Mouse (Mus musculus) heart, postnatal 0 days (tissue): ENCODE measurements around the gene Dbnl. TPM values are rescaled to one million over a fixed set of nuclear protein-coding genes. Genes with fewer than 3 reads are reported as not detected.

Experiments
- ATAC-seq: fragments of 200-750 bp; cut with Nextera tagmentation; 2 replicates; pipeline ENCODE4 v1.8.0; 2017; ENCODE audit warnings: low read depth, moderate number of reproducible peaks, moderate library complexity; ENCODE audit not compliant: insufficient read depth
- DNase-seq: peaks from one replicate; pipeline ENCODE4 v3.0.0-alpha.2; 2016; ENCODE audit warnings: low spot score
- H3K27ac ChIP-seq: fragments of 300-500 bp; sonication (generic); 2 replicates; pipeline ENCODE4 v1.5.1; 2014; ENCODE audit warnings: low read depth, mild to moderate bottlenecking
- H3K27me3 ChIP-seq: fragments of 300-500 bp; sonication (generic); 2 replicates; pipeline ENCODE4 v1.6.1; 2014; ENCODE audit warnings: low read length, mixed read lengths; ENCODE audit not compliant: control insufficient read depth, insufficient read depth
- H3K36me3 ChIP-seq: fragments of 300-500 bp; sonication (generic); replicated peaks from 2 replicates; pipeline ENCODE4 v1.6.1; 2014; ENCODE audit warnings: low read length, mixed read lengths; ENCODE audit not compliant: control insufficient read depth, insufficient read depth
- H3K4me1 ChIP-seq: fragments of 300-500 bp; sonication (generic); 2 replicates; pipeline ENCODE4 v1.6.1; 2014; ENCODE audit warnings: antibody characterized with exemption; ENCODE audit not compliant: control insufficient read depth, insufficient read depth
- H3K4me2 ChIP-seq: fragments of 300-500 bp; sonication (generic); 2 replicates; pipeline ENCODE4 v1.6.1; 2014; ENCODE audit warnings: low read depth, mild to moderate bottlenecking, low read length, moderate library complexity
- H3K4me3 ChIP-seq: fragments of 300-500 bp; sonication (generic); 2 replicates; pipeline ENCODE4 v1.5.1; 2014; ENCODE audit warnings: low read depth, low read length
- H3K9ac ChIP-seq: fragments of 300-500 bp; sonication (generic); replicated peaks from 2 replicates; pipeline ENCODE4 v1.6.1; 2014; ENCODE audit warnings: low read depth, low read length, mixed read lengths
- H3K9me3 ChIP-seq: fragments of 300-500 bp; sonication (generic); replicated peaks from 2 replicates; pipeline ENCODE4 v1.6.1; 2016; ENCODE audit warnings: low read length; ENCODE audit not compliant: control insufficient read depth
- CTCF ChIP-seq: IDR thresholded peaks from 2 replicates; pipeline ENCODE4 v1.5.1; 2016; ENCODE audit warnings: antibody characterized with exemption, control low read depth, low read depth
- EP300 ChIP-seq: IDR thresholded peaks from 2 replicates; pipeline ENCODE4 v1.6.1; 2016; ENCODE audit warnings: antibody characterized with exemption, low read depth
- WGBS: fragments of 180-500 bp; shearing (Covaris S2); extraction: QIAGEN DNeasy Blood & Tissue Kit; methylation state at CpG from one replicate; pipeline ENCODE4 v1.1.7; 2014; 5-methylcytosine and 5-hydroxymethylcytosine counted together
- polyA plus RNA-seq: library from polyadenylated mRNA; unstranded; fragments of >200 nt; fragmentation: Nextera tagmentation; extraction: Ambion mirVana; gene quantifications from 2 replicates; pipeline ENCODE4 v1.2.1, GENCODE M21; 2015
- total RNA-seq: library from RNA; depleted of rRNA; stranded (reverse); fragments of >200 nt; gene quantifications from 2 replicates; pipeline ENCODE4 v1.2.3, GENCODE M21; 2014; ENCODE audit warnings: low replicate concordance; rRNA removed

The Dbnl gene
- total and polyA plus RNA-seq, 2 experiments from 2014 or later = 32.1 to 45.2 TPM

GRCm38 (mm10) chr11:5848741-5849140 is 60.5 kb downstream of the Dbnl start:
- no peak for TF ChIP-seq EP300
- no peak for TF ChIP-seq CTCF
- peaks cover 19% of the 10 kb centered on the region for H3K4me1 ChIP-seq
- no peak overlapping the region for H3K9ac ChIP-seq
- H3K4me3 ChIP-seq = no peak overlapping the region
- H3K27ac ChIP-seq = no peak overlapping the region
- H3K27me3 ChIP-seq = no peaks in the 10 kb centered on the region
- DNase-seq = peak; percentile 44
- ATAC-seq = peak; percentile 40; the same call in 1 of the 2 replicates
- no peaks in the 10 kb centered on the region for H3K9me3 ChIP-seq
- no peak overlapping the region for H3K4me2 ChIP-seq
- WGBS = 38% methylated on average over 6 of the region's 6 CpGs
- H3K36me3 ChIP-seq = no peaks in the 10 kb centered on the region

GRCm38 (mm10) chr11:5849316-5849715 is 61.0 kb downstream of the Dbnl start:
- Histone ChIP-seq H3K27me3 (no peaks in the 10 kb centered on the region), H3K9ac (no peak overlapping the region), H3K4me2 (no peak overlapping the region), H3K4me3 (no peak overlapping the region), H3K9me3 (no peaks in the 10 kb centered on the region), H3K4me1 (peaks cover 19% of the 10 kb centered on the region), H3K36me3 (no peaks in the 10 kb centered on the region), H3K27ac (no peak overlapping the region)
- DNase-seq = no peak
- WGBS = 63% methylated on average over 2 of the region's 2 CpGs
- no peak for ATAC-seq
- TF ChIP-seq EP300 (no peak), CTCF (no peak)

- no peaks in the 10 kb centered on the region for H3K36me3 ChIP-seq
- no peak overlapping the region for H3K9ac ChIP-seq
- H3K27me3 ChIP-seq = no peaks in the 10 kb centered on the region
- no peak overlapping the region for H3K4me2 ChIP-seq
- H3K27ac ChIP-seq = no peak overlapping the region
- H3K9me3 ChIP-seq = no peaks in the 10 kb centered on the region
- WGBS = 42% methylated on average over 5 of the region's 5 CpGs
- no peak for ATAC-seq
- H3K4me1 ChIP-seq = peaks cover 19% of the 10 kb centered on the region
- DNase-seq = no peak
- no peak for TF ChIP-seq EP300
- H3K4me3 ChIP-seq = no peak overlapping the region
Measured at GRCm38 (mm10) chr11:5850452-5850851, 62.2 kb downstream of the Dbnl start.

Other genes starting within 250 kb of the Dbnl start
- 9.7 and 12.5 TPM in 2 replicates for gene Ccdc117, start 246.3 kb upstream of the Dbnl start, total RNA-seq
- 7.3 and 8.2 TPM in 2 replicates for gene Ccdc117, start 246.3 kb upstream of the Dbnl start, polyA plus RNA-seq
- gene Ankrd36, start 218.8 kb upstream of the Dbnl start, total RNA-seq = not detected in 2 replicates
- not detected in 2 replicates for gene Ankrd36, start 218.8 kb upstream of the Dbnl start, polyA plus RNA-seq
- 81.7 and 96.2 TPM in 2 replicates for gene Mrps24, start 72.8 kb upstream of the Dbnl start, total RNA-seq
- 251 and 257 TPM in 2 replicates for gene Mrps24, start 72.8 kb upstream of the Dbnl start, polyA plus RNA-seq
- 71.3 and 72.9 TPM in 2 replicates for gene Urgcp, start 26.1 kb upstream of the Dbnl start, total RNA-seq
- gene Urgcp, start 26.1 kb upstream of the Dbnl start, polyA plus RNA-seq = 33.1 and 38.0 TPM in 2 replicates
- 734 and 862 TPM in 2 replicates for gene Pgam2, start 15.2 kb downstream of the Dbnl start, total RNA-seq
- gene Pgam2, start 15.2 kb downstream of the Dbnl start, polyA plus RNA-seq = 1,513 and 1,614 TPM in 2 replicates
- gene Polm, start 49.5 kb downstream of the Dbnl start, total RNA-seq = 1.7 and 4.4 TPM in 2 replicates
- gene Polm, start 49.5 kb downstream of the Dbnl start, polyA plus RNA-seq = 3.3 and 3.7 TPM in 2 replicates
- 14.2 and 23.5 TPM in 2 replicates for gene Aebp1, start 73.5 kb downstream of the Dbnl start, total RNA-seq
- 17.5 and 19.4 TPM in 2 replicates for gene Aebp1, start 73.5 kb downstream of the Dbnl start, polyA plus RNA-seq
- 23.9 and 58.7 TPM in 2 replicates for gene Pold2, start 89.8 kb downstream of the Dbnl start, total RNA-seq
- 54.6 and 60.0 TPM in 2 replicates for gene Pold2, start 89.8 kb downstream of the Dbnl start, polyA plus RNA-seq
- gene Myl7, start 110.3 kb downstream of the Dbnl start, total RNA-seq = 1,536 and 2,717 TPM in 2 replicates
- 5,015 and 6,387 TPM in 2 replicates for gene Myl7, start 110.3 kb downstream of the Dbnl start, polyA plus RNA-seq
- gene Gck, start 161.6 kb downstream of the Dbnl start, total RNA-seq = not detected in 2 replicates
- gene Gck, start 161.6 kb downstream of the Dbnl start, polyA plus RNA-seq = 0.71 and 0.78 TPM in 2 replicates
- 55.8 and 83.9 TPM in 2 replicates for gene Ykt6, start 167.2 kb downstream of the Dbnl start, total RNA-seq
- gene Ykt6, start 167.2 kb downstream of the Dbnl start, polyA plus RNA-seq = 35.2 and 37.4 TPM in 2 replicates